Mouse (Mus musculus) induced T-regulatory cell, adult 2 months (primary cell): Measurements from ENCODE around the gene Gm20538.

Experiments
- DNase-seq: peaks from one replicate; pipeline ENCODE4 v3.0.0-alpha.2; 2012; ENCODE audit warnings: low read depth

The Gm20538 gene

GRCm38 (mm10) chr19:44530018-44530417, 22.6 kb downstream of the Gm20538 start:
- no peak for DNase-seq

- no peak for DNase-seq
These were observed 27.0 kb downstream of the Gm20538 start for GRCm38 (mm10) chr19:44525551-44526205.

GRCm38 (mm10) chr19:44519152-44519551, 33.5 kb downstream of the Gm20538 start:
- DNase-seq: no peak

- no peak for DNase-seq
These were observed 34.4 kb downstream of the Gm20538 start for GRCm38 (mm10) chr19:44517996-44518768.

GRCm38 (mm10) chr19:44515769-44516168, 36.9 kb downstream of the Gm20538 start:
- DNase-seq: no peak

GRCm38 (mm10) chr19:44514521-44515451, 37.8 kb downstream of the Gm20538 start:
- DNase-seq: no peak

GRCm38 (mm10) chr19:44513921-44514482, 38.6 kb downstream of the Gm20538 start:
- no peak for DNase-seq

GRCm38 (mm10) chr19:44513054-44513833, 39.4 kb downstream of the Gm20538 start:
- DNase-seq: no peak

- no peak for DNase-seq
These were observed 40.0 kb downstream of the Gm20538 start for GRCm38 (mm10) chr19:44512601-44513000.

- DNase-seq: no peak
These were observed 41.0 kb downstream of the Gm20538 start for GRCm38 (mm10) chr19:44511451-44512231.

- peak; percentile 3 for DNase-seq
These were observed 42.0 kb downstream of the Gm20538 start for GRCm38 (mm10) chr19:44510534-44511175.

- DNase-seq: no peak
These were observed 49.9 kb downstream of the Gm20538 start for GRCm38 (mm10) chr19:44502741-44503140.

- DNase-seq: no peak
These were observed 50.7 kb downstream of the Gm20538 start for GRCm38 (mm10) chr19:44501925-44502324.

- no peak for DNase-seq
These were observed 52.4 kb downstream of the Gm20538 start for GRCm38 (mm10) chr19:44500240-44500639.

GRCm38 (mm10) chr19:44498936-44499335, 53.7 kb downstream of the Gm20538 start:
- no peak for DNase-seq

- no peak for DNase-seq
These were observed 55.7 kb downstream of the Gm20538 start for GRCm38 (mm10) chr19:44496941-44497340.

- DNase-seq: no peak
These were observed 56.1 kb downstream of the Gm20538 start for GRCm38 (mm10) chr19:44496511-44496910.
